Mouse (Mus musculus) forebrain, embryonic 13.5 days (tissue): ENCODE results near the gene Olfr287. TPM values are rescaled to one million over a fixed set of nuclear protein-coding genes. Genes with fewer than 3 reads are reported as not detected.

Experiments used
- ATAC-seq: fragments of 200-750 bp; cut with Nextera tagmentation; 2 replicates; pipeline ENCODE4 v1.8.0; 2017
- H3K27ac ChIP-seq: fragments of 300-500 bp; sonication (generic); 2 replicates; pipeline ENCODE4 v1.5.1; 2015; ENCODE audit warnings: inconsistent platforms, mild to moderate bottlenecking, moderate library complexity
- H3K27me3 ChIP-seq: fragments of 300-500 bp; sonication (generic); 2 replicates; pipeline ENCODE4 v1.6.1; 2015; ENCODE audit warnings: mild to moderate bottlenecking, inconsistent platforms
- H3K36me3 ChIP-seq: fragments of 300-500 bp; sonication (generic); 2 replicates; pipeline ENCODE4 v1.6.1; 2015; ENCODE audit warnings: mild to moderate bottlenecking, inconsistent platforms; ENCODE audit not compliant: poor library complexity, severe bottlenecking
- H3K4me1 ChIP-seq: fragments of 300-500 bp; sonication (generic); 2 replicates; pipeline ENCODE4 v1.6.1; 2015; ENCODE audit warnings: inconsistent platforms
- H3K4me2 ChIP-seq: fragments of 300-500 bp; sonication (generic); 2 replicates; pipeline ENCODE4 v1.6.1; 2015; ENCODE audit warnings: inconsistent platforms, mild to moderate bottlenecking, moderate library complexity
- H3K4me3 ChIP-seq: fragments of 300-500 bp; sonication (generic); 2 replicates; pipeline ENCODE4 v1.5.1; 2015; ENCODE audit warnings: mild to moderate bottlenecking, inconsistent platforms
- H3K9ac ChIP-seq: fragments of 300-500 bp; sonication (generic); 2 replicates; pipeline ENCODE4 v1.6.1; 2015; ENCODE audit warnings: mild to moderate bottlenecking, inconsistent platforms
- H3K9me3 ChIP-seq: fragments of 300-500 bp; sonication (generic); replicated peaks from 2 replicates; pipeline ENCODE4 v1.6.1; 2016; ENCODE audit warnings: inconsistent platforms
- WGBS: fragments of 180-500 bp; shearing (Covaris S2); methylation state at CpG from one replicate; pipeline ENCODE4 v1.1.7; 2015; 5-methylcytosine and 5-hydroxymethylcytosine counted together
- polyA plus RNA-seq: library from polyadenylated mRNA; unstranded; fragments of >200 nt; fragmentation: Nextera tagmentation; extraction: Ambion mirVana; gene quantifications from 2 replicates; pipeline ENCODE4 v1.2.1, GENCODE M21; 2015

Gene Olfr287
- polyA plus RNA-seq, 1 experiment from 2014 or later = not detected

DNA sequence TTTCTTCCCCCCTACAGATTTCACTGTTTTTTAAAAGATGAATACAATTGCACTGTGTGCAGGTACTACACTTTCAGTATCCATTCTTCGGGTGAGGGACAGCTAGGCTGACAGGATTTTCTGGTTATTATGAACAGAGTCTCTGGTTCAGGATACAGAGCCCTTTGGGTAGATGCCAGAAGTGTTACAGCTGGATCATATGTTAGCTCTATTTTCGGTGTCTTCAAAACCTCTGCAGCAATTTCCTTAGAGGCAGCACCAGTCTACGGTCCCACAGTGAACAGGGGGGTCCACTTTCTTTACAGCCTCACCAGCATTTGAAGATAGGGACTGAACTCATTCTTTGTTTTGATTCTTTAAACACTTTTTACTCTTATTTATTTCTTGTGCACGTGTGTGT, 36.4 kb downstream of the Olfr287 start:
- 79% methylated on average over 4 of the region's 4 CpGs for WGBS
- no peak overlapping the region for H3K9ac ChIP-seq
- no peak overlapping the region for H3K4me3 ChIP-seq
- no peak for ATAC-seq
- H3K9me3 ChIP-seq = no peaks in the 10 kb centered on the region
- H3K27ac ChIP-seq = no peak overlapping the region
- peaks cover 5% of the 10 kb centered on the region for H3K4me1 ChIP-seq
- H3K4me2 ChIP-seq = no peak overlapping the region
- H3K36me3 ChIP-seq = no peaks in the 10 kb centered on the region
- H3K27me3 ChIP-seq = peaks cover 4% of the 10 kb centered on the region

DNA sequence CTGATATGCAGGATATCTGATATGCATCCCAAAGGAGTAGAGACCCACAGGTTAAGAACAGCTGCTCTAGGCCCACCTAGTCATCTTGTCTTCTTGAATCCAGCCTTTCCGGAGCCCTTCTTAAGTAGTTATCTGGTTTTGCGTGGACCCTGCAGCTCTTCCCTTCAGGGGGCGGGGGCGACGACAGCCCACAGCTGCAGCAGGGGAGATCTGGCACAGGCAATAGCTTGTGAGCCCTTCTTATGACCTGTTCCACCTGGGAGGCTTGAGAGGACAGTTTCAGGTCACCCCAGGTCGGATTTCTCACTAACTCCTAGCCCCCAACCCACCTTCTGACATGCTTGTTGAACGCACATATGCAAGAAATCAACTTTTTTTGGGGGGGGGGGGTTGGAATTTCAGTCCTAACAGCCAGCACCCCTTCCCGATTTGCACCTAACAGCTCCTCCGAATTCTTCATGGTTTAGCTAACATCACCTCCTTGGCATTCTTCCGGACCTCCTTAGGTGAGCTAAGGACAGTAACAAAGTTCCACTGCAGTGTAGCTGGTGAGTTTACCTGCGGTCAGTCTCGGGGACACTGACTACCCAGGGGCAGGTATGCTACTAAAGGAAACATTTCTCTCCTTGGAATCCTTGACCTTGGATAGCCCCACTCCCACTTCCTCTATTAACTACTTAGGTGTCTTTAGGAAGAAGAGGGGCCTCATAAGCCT, 38.8 kb downstream of the Olfr287 start:
- no peak overlapping the region for H3K4me3 ChIP-seq
- ATAC-seq = no peak
- 74% methylated on average over 12 of the region's 12 CpGs for WGBS
- no peak overlapping the region for H3K27ac ChIP-seq
- H3K4me2 ChIP-seq = no peak overlapping the region
- no peaks in the 10 kb centered on the region for H3K9me3 ChIP-seq
- H3K4me1 ChIP-seq = peaks cover 5% of the 10 kb centered on the region
- H3K9ac ChIP-seq = no peak overlapping the region
- no peaks in the 10 kb centered on the region for H3K36me3 ChIP-seq
- H3K27me3 ChIP-seq = peaks cover 22% of the 10 kb centered on the region

DNA sequence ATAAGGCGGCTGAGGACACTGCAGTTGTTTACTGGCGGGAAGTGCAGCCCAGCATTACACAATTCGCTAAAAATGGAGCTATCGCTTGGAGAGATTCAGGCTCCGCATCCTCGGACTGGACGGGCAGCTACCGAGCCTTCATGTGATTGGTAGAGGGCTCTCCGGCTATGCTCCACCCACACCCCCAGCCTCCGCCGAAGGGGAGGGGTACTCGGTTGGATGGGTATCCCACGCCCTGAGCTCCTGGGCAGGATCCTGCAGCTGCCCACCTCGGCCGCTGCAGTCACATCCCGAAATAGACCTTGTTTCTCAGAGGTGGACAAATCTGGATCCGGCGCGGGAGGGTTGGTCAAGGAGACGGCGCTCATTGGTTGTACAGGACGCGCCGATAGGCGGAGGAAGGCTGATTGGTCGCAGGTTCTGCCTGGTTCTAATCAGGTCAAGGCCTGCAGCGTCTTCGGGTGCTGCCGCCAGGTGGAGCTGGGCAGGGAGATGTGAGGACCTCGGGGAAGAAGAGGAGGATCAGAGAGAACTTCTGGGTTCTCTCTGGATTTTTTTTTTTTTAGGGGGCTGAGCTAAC, 39.6 kb downstream of the Olfr287 start:
- Histone ChIP-seq H3K36me3 (no peaks in the 10 kb centered on the region), H3K9ac (peak overlapping the region; percentile 61), H3K9me3 (no peaks in the 10 kb centered on the region), H3K4me3 (peak overlapping the region; percentile 54), H3K4me2 (peak overlapping the region; percentile 76), H3K27ac (peak overlapping the region; percentile 11; the same call in 1 of the 2 replicates), H3K27me3 (peaks cover 25% of the 10 kb centered on the region), H3K4me1 (peaks cover 5% of the 10 kb centered on the region)
- 1% methylated on average over 30 of the region's 30 CpGs for WGBS
- peak; percentile 98 for ATAC-seq

DNA sequence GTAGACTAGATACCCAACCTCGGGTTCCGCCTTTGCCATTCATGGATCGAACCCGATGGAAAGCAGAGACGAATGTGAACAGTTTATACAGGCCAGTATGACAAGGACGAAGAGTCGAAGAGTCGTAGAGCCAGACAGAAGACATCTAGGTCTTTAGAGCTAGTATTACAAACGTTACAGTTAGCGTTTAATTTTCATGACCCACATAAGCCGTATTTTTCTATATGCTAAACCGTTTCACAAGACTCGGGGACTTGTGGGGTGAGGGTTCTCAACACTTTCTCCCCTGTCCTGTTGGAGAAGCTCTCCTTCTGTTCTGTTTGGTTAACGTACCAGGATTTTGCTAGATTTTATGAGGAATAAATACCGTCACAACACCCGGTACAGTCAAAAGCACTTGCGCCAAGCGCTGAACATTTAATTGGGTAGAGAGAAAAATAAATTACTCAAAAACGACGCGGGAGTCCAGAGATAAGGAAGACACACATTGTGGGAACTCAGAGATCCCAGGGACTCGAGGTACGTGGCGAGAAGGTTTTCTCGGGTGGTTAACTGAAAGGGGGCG, 40.2 kb downstream of the Olfr287 start:
- no peak for ATAC-seq
- H3K27me3 ChIP-seq = peaks cover 25% of the 10 kb centered on the region
- peak overlapping the region; percentile 11; the same call in 1 of the 2 replicates for H3K27ac ChIP-seq
- peak overlapping the region; percentile 54 for H3K4me3 ChIP-seq
- H3K9me3 ChIP-seq = no peaks in the 10 kb centered on the region
- H3K4me2 ChIP-seq = peak overlapping the region; percentile 76
- peak overlapping the region; percentile 61 for H3K9ac ChIP-seq
- WGBS = 4% methylated on average over 26 of the region's 26 CpGs
- H3K4me1 ChIP-seq = peaks cover 5% of the 10 kb centered on the region
- no peaks in the 10 kb centered on the region for H3K36me3 ChIP-seq

DNA sequence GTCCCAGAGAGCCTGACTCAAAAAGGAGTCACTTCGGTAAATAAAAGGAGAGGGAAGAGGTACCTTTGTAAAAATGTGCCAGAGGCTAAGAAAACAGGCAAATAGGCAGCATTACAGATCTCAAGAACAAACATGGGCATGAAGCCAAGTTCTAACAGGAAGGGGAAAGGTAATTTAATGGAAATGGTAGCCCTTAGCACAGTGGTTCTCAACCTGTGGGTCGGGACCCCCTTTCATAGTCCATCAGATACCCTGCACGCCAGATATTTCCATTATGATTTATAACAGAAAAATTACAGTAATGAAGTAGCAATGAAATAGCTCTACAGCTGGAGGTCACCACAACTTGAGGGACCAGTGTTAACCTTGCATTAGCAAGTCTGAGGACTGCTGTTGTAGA, 43.5 kb downstream of the Olfr287 start:
- Histone ChIP-seq H3K9me3 (no peaks in the 10 kb centered on the region), H3K27ac (no peak overlapping the region), H3K4me1 (peaks cover 9% of the 10 kb centered on the region), H3K4me2 (no peak overlapping the region), H3K27me3 (peaks cover 37% of the 10 kb centered on the region), H3K4me3 (no peak overlapping the region), H3K9ac (no peak overlapping the region), H3K36me3 (no peaks in the 10 kb centered on the region)
- 80% methylated on average over 3 of the region's 3 CpGs for WGBS
- no peak for ATAC-seq

DNA sequence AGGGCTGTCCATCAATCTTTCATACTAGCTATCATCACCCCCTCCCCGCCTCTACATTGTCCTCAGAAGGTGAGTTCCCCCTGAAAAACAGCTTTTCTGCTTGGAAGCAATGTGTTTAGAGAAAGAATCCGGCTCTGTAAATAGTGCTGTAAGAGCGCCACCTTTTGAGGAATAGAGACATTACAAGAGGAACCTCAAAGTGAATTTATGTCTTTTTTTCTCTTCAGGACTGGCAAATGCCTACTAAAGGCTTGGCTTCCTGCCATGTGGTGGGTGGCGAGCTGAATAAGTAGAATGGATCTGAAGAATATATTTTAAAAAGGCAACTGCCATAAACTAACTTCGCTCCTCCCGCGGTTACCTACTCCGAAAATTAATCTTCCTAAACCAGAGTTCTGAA, 47.0 kb downstream of the Olfr287 start:
- peaks cover 56% of the 10 kb centered on the region for H3K27me3 ChIP-seq
- WGBS = 21% methylated on average over 8 of the region's 8 CpGs

DNA sequence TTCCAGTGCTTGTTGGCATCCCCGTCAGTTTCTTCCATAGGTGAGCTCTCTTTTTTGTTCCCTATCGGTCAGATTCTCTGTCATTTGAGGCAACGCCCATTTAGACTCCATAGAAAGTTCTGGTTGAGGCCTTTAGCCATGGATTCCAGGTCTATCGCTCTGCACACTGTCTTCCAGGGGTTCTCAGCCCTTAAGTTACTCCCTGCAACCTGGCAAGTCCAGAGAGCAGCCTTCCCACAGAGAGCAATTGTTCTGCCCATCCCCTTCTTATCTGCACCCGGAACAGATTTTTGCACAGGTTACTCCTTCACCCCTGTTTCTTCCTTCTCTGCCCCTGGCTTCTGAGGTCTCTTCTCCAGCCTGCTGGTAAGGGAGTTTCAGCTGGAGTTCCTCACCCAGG, 48.7 kb downstream of the Olfr287 start:
- Histone ChIP-seq H3K36me3 (no peaks in the 10 kb centered on the region), H3K27ac (no peak overlapping the region), H3K9ac (no peak overlapping the region), H3K4me2 (no peak overlapping the region), H3K9me3 (no peaks in the 10 kb centered on the region), H3K4me3 (no peak overlapping the region), H3K27me3 (peaks cover 57% of the 10 kb centered on the region), H3K4me1 (peaks cover 31% of the 10 kb centered on the region)
- no peak for ATAC-seq
- 67% methylated on average over 5 of the region's 5 CpGs for WGBS

More for the DNA sequence above, 47.0 kb downstream of the Olfr287 start:
- no peak for ATAC-seq
- H3K9me3 ChIP-seq = no peaks in the 10 kb centered on the region
- no peak overlapping the region for H3K4me3 ChIP-seq
- 0 out of 2 replicates have a peak overlapping the region, but pooled peaks have one; percentile 1 for H3K4me2 ChIP-seq
- H3K9ac ChIP-seq = no peak overlapping the region
- H3K36me3 ChIP-seq = no peaks in the 10 kb centered on the region
- H3K4me1 ChIP-seq = peaks cover 20% of the 10 kb centered on the region
- H3K27ac ChIP-seq = no peak overlapping the region

DNA sequence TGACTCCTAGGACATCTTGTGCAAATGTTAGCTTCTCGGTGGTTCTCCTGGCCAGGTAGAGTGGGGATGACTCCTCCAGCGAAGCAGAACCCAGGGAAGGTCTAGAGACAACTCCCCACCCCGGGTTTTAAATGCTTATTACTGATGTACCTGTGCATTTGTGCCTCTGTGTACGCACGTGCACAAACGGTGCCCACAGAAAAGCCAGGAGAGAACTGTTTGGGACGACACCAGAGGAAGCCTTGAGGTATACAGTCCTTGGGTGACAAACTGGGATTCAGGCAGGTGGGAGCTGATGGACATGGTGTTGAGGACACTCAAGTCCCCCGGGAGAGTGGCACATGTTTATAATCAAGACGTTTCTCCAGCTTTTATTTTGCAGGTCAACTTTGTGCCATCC, 49.9 kb downstream of the Olfr287 start:
- no peak for ATAC-seq
- H3K9ac ChIP-seq = no peak overlapping the region
- H3K36me3 ChIP-seq = no peaks in the 10 kb centered on the region
- no peak overlapping the region for H3K27ac ChIP-seq
- H3K4me1 ChIP-seq = peaks cover 40% of the 10 kb centered on the region
- H3K9me3 ChIP-seq = no peaks in the 10 kb centered on the region
- H3K4me2 ChIP-seq = peak overlapping the region; percentile 86
- H3K27me3 ChIP-seq = peaks cover 52% of the 10 kb centered on the region
- H3K4me3 ChIP-seq = no peak overlapping the region
- WGBS = 76% methylated on average over 9 of the region's 9 CpGs

DNA sequence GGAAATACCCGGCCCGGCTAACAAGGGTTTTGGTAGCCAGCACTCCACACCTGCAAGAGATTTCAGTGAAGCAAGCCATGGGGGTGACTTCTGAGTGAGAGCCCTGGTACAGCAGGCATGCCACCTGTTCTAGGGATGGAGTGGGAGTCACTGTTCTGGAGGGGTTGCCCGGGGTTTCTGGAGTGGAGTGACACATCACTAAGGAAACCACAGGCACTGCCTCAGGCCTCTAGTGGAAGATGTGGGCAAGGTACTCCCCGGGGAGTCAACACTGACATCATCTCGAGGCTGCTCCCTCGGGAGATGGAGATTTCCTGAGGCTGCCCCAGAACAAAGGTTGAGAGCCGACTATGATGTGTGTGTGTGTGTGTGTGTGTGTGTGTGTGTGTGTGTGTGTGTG, 50.5 kb downstream of the Olfr287 start:
- no peak overlapping the region for H3K27ac ChIP-seq

DNA sequence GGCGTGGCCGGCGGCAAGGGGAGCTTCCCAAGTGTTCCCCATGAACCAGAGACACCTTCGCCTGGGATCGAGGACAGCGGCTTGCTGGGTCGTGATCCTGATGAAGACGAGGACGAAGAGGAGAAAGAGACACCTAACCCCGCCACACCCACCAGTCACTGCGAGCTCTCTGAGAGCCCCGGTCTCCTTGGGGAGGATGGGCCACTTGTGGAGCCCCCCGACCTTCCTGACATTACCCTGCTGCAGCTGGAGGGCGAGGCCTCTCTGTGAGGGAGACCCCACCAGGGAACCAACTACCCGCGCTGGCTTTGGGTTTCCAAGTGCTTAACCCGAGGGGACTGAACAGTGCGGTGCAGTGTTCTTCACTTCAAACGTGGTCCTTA, 52.2 kb downstream of the Olfr287 start:
- no peak overlapping the region for H3K27ac ChIP-seq
- H3K36me3 ChIP-seq = no peaks in the 10 kb centered on the region
- ATAC-seq = no peak
- H3K4me2 ChIP-seq = peak overlapping the region; percentile 86
- no peaks in the 10 kb centered on the region for H3K9me3 ChIP-seq
- H3K9ac ChIP-seq = peak overlapping the region; percentile 70
- peaks cover 37% of the 10 kb centered on the region for H3K4me1 ChIP-seq
- WGBS = 4% methylated on average over 19 of the region's 19 CpGs
- peaks cover 48% of the 10 kb centered on the region for H3K27me3 ChIP-seq
- H3K4me3 ChIP-seq = peak overlapping the region; percentile 57

More for the DNA sequence above, 50.5 kb downstream of the Olfr287 start:
- Histone ChIP-seq H3K27me3 (peaks cover 54% of the 10 kb centered on the region), H3K4me1 (peaks cover 40% of the 10 kb centered on the region), H3K36me3 (no peaks in the 10 kb centered on the region), H3K4me3 (peak overlapping the region; percentile 57), H3K4me2 (peak overlapping the region; percentile 86), H3K9me3 (no peaks in the 10 kb centered on the region), H3K9ac (peak overlapping the region; percentile 48)
- WGBS = 35% methylated on average over 7 of the region's 7 CpGs
- no peak for ATAC-seq

DNA sequence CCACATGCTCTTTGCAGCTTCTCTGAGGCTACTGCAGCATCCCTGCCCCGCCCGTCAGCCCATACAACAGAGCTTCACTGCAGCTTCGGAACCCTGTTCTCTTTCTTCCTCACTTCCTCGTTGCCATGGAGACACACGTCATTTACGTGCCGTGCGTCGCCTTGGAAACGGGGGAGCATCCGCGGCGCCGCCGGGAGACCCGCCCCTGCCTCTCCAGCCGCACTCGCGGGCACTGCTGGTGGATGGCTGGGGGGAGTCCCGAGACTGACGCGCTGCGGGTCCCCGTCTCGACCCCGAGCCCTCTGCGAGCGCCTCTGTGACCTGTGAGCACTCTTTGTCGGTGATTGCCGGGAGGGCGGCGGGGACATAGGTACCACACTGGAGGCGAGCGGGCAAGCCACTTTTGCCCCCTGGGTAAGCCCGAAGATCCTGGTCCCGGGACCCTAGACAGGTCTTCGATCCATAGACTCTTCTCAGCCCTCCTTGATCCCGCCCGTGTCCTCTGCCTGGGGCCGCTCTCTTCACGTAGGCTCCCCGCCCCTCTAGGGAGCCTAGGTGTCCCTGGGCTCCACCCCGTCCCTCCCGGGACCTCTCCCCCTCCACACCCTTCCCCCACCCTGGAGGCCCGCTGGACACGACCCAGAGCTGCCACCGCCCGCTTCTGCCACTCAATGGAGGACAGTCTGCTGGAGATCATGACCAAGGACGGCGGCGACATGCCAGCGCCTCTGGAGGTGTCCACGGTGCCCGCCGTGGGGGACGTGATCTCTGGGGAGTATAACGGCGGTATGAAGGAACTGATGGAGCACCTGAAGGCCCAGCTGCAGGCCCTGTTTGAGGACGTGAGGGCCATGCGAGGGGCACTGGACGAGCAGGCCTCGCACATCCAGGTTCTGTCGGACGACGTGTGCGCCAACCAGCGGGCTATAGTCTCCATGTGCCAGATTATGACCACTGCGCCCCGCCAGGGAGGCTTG, 52.9 kb downstream of the Olfr287 start:
- peaks cover 37% of the 10 kb centered on the region for H3K4me1 ChIP-seq

More for the DNA sequence above, 52.9 kb downstream of the Olfr287 start:
- peak overlapping the region; percentile 95 for H3K27ac ChIP-seq
- H3K4me2 ChIP-seq = peak overlapping the region; percentile 86
- H3K9ac ChIP-seq = peak overlapping the region; percentile 70
- WGBS = under 1% methylated on average over 69 of the region's 69 CpGs
- ATAC-seq = peak; percentile 97
- H3K4me3 ChIP-seq = peak overlapping the region; percentile 57
- peaks cover 46% of the 10 kb centered on the region for H3K27me3 ChIP-seq
- no peaks in the 10 kb centered on the region for H3K9me3 ChIP-seq
- H3K36me3 ChIP-seq = no peaks in the 10 kb centered on the region
